Mouse (Mus musculus): ENCODE measurements around the gene Upp2. TPM values are rescaled to one million over a fixed set of nuclear protein-coding genes. Genes with fewer than 3 reads are reported as not detected.

Upp2 gene
- total RNA-seq, 1 experiment: 0.67 TPM

- no peak overlapping the region for H3K4me3 ChIP-seq (ENCODE audit: insufficient read depth in 1 of 2, low read depth in 1 of 2, low read length in 2 of 2, poor library complexity in 1 of 2, severe bottlenecking in 1 of 2)
- no peak overlapping the region for H3K27ac ChIP-seq (ENCODE audit: insufficient read depth, low read depth, low read length, poor library complexity, severe bottlenecking)
- no peaks in the 10 kb centered on the region for H3K4me1 ChIP-seq (ENCODE audit: control insufficient read depth in 2 of 2, insufficient read depth in 2 of 2, low read length in 2 of 2, poor library complexity in 1 of 2)
- no peak for DNase-seq (ENCODE audit: low read depth, low spot score)
- H3K9me3 ChIP-seq (ENCODE audit: control insufficient read depth, insufficient read depth, low read depth, low read length): no peaks in the 10 kb centered on the region
- in situ Hi-C loops (cut with MboI; ENCODE audit: low sequenced_read_pairs in 2 of 2, unreplicated experiment in 2 of 2): no loop called here
- no peak for TF ChIP-seq CHD2 (IDR thresholded peaks at IDR 0.05; ENCODE audit: low read depth, low read length)
- no peak for TF ChIP-seq HCFC1 (IDR thresholded peaks at IDR 0.05; ENCODE audit: borderline replicate concordance, insufficient read depth, low read length)
- no peak for TF ChIP-seq ZNF384 (IDR thresholded peaks at IDR 0.05; ENCODE audit: low read depth, low read length)
- no peak for TF ChIP-seq MAFK (IDR thresholded peaks at IDR 0.05; ENCODE audit: insufficient read depth, low read depth, low read length)
- TF ChIP-seq ZC3H11A (IDR thresholded peaks at IDR 0.05; ENCODE audit: borderline replicate concordance, low read depth, low read length): no peak
- H3K9ac ChIP-seq (ENCODE audit: insufficient read depth, low read depth, low read length, poor library complexity, severe bottlenecking): no peak overlapping the region
- no peaks in the 10 kb centered on the region for H3K36me3 ChIP-seq (ENCODE audit: control insufficient read depth, insufficient read depth, low read length, poor library complexity, severe bottlenecking)
Measured at GRCm38 (mm10) chr2:58742026-58742425, 174.9 kb downstream of the Upp2 start.

GRCm38 (mm10) chr2:58743446-58743845 lies 176.3 kb downstream of the Upp2 start:
- Histone ChIP-seq H3K4me1 (ENCODE audit: control insufficient read depth in 2 of 2, insufficient read depth in 2 of 2, low read length in 2 of 2, poor library complexity in 1 of 2) (no peaks in the 10 kb centered on the region), H3K27ac (ENCODE audit: insufficient read depth, low read depth, low read length, poor library complexity, severe bottlenecking) (no peak overlapping the region), H3K4me3 (ENCODE audit: insufficient read depth in 1 of 2, low read depth in 1 of 2, low read length in 2 of 2, poor library complexity in 1 of 2, severe bottlenecking in 1 of 2) (no peak overlapping the region), H3K9me3 (ENCODE audit: control insufficient read depth, insufficient read depth, low read depth, low read length) (no peaks in the 10 kb centered on the region), H3K9ac (ENCODE audit: insufficient read depth, low read depth, low read length, poor library complexity, severe bottlenecking) (no peak overlapping the region), H3K36me3 (ENCODE audit: control insufficient read depth, insufficient read depth, low read length, poor library complexity, severe bottlenecking) (no peaks in the 10 kb centered on the region)
- in situ Hi-C loops (cut with MboI; ENCODE audit: low sequenced_read_pairs in 2 of 2, unreplicated experiment in 2 of 2): no loop called here
- DNase-seq (ENCODE audit: low read depth, low spot score): no peak
- no peak for TF ChIP-seq CHD2 (IDR thresholded peaks at IDR 0.05; ENCODE audit: low read depth, low read length)
- TF ChIP-seq ZC3H11A (IDR thresholded peaks at IDR 0.05; ENCODE audit: borderline replicate concordance, low read depth, low read length): no peak
- no peak for TF ChIP-seq HCFC1 (IDR thresholded peaks at IDR 0.05; ENCODE audit: borderline replicate concordance, insufficient read depth, low read length)
- TF ChIP-seq ZNF384 (IDR thresholded peaks at IDR 0.05; ENCODE audit: low read depth, low read length): no peak
- no peak for TF ChIP-seq MAFK (IDR thresholded peaks at IDR 0.05; ENCODE audit: insufficient read depth, low read depth, low read length)

GRCm38 (mm10) chr2:58747483-58748229 lies 180.6 kb downstream of the Upp2 start:
- no peak for TF ChIP-seq ZC3H11A (IDR thresholded peaks at IDR 0.05; ENCODE audit: borderline replicate concordance, low read depth, low read length)
- no peak for TF ChIP-seq ZNF384 (IDR thresholded peaks at IDR 0.05; ENCODE audit: low read depth, low read length)
- no peak for TF ChIP-seq MAFK (IDR thresholded peaks at IDR 0.05; ENCODE audit: insufficient read depth, low read depth, low read length)
- TF ChIP-seq CHD2 (IDR thresholded peaks at IDR 0.05; ENCODE audit: low read depth, low read length): no peak
- TF ChIP-seq HCFC1 (IDR thresholded peaks at IDR 0.05; ENCODE audit: borderline replicate concordance, insufficient read depth, low read length): no peak
- Histone ChIP-seq H3K36me3 (ENCODE audit: control insufficient read depth, insufficient read depth, low read length, poor library complexity, severe bottlenecking) (no peaks in the 10 kb centered on the region), H3K9me3 (ENCODE audit: control insufficient read depth, insufficient read depth, low read depth, low read length) (no peaks in the 10 kb centered on the region), H3K4me3 (ENCODE audit: insufficient read depth in 1 of 2, low read depth in 1 of 2, low read length in 2 of 2, poor library complexity in 1 of 2, severe bottlenecking in 1 of 2) (no peak overlapping the region), H3K9ac (ENCODE audit: insufficient read depth, low read depth, low read length, poor library complexity, severe bottlenecking) (no peak overlapping the region), H3K4me1 (ENCODE audit: control insufficient read depth in 2 of 2, insufficient read depth in 2 of 2, low read length in 2 of 2, poor library complexity in 1 of 2) (no peaks in the 10 kb centered on the region), H3K27ac (ENCODE audit: insufficient read depth, low read depth, low read length, poor library complexity, severe bottlenecking) (no peak overlapping the region)
- in situ Hi-C loops (cut with MboI; ENCODE audit: low sequenced_read_pairs in 2 of 2, unreplicated experiment in 2 of 2): no loop called here
- DNase-seq (ENCODE audit: low read depth, low spot score): no peak

- H3K9ac ChIP-seq (ENCODE audit: insufficient read depth, low read depth, low read length, poor library complexity, severe bottlenecking): no peak overlapping the region
- H3K4me3 ChIP-seq (ENCODE audit: insufficient read depth in 1 of 2, low read depth in 1 of 2, low read length in 2 of 2, poor library complexity in 1 of 2, severe bottlenecking in 1 of 2): no peak overlapping the region
- TF ChIP-seq ZNF384 (IDR thresholded peaks at IDR 0.05; ENCODE audit: low read depth, low read length) (no peak), CHD2 (IDR thresholded peaks at IDR 0.05; ENCODE audit: low read depth, low read length) (no peak), MAFK (IDR thresholded peaks at IDR 0.05; ENCODE audit: insufficient read depth, low read depth, low read length) (no peak), HCFC1 (IDR thresholded peaks at IDR 0.05; ENCODE audit: borderline replicate concordance, insufficient read depth, low read length) (no peak), ZC3H11A (IDR thresholded peaks at IDR 0.05; ENCODE audit: borderline replicate concordance, low read depth, low read length) (no peak)
- DNase-seq (ENCODE audit: low read depth, low spot score): no peak
- in situ Hi-C loops (cut with MboI; ENCODE audit: low sequenced_read_pairs in 2 of 2, unreplicated experiment in 2 of 2): no loop called here
- no peak overlapping the region for H3K27ac ChIP-seq (ENCODE audit: insufficient read depth, low read depth, low read length, poor library complexity, severe bottlenecking)
- H3K36me3 ChIP-seq (ENCODE audit: control insufficient read depth, insufficient read depth, low read length, poor library complexity, severe bottlenecking): no peaks in the 10 kb centered on the region
- no peaks in the 10 kb centered on the region for H3K4me1 ChIP-seq (ENCODE audit: control insufficient read depth in 2 of 2, insufficient read depth in 2 of 2, low read length in 2 of 2, poor library complexity in 1 of 2)
- no peaks in the 10 kb centered on the region for H3K9me3 ChIP-seq (ENCODE audit: control insufficient read depth, insufficient read depth, low read depth, low read length)
Measured at GRCm38 (mm10) chr2:58748296-58748695, 181.2 kb downstream of the Upp2 start.
